Mouse (Mus musculus): ENCODE results near the gene Klra1. TPM values are rescaled to one million over a fixed set of nuclear protein-coding genes. Genes with fewer than 3 reads are reported as not detected.

The Klra1 gene
- not detected in 2 replicates for polyA plus RNA-seq (2015; fragmentation: Nextera tagmentation; extraction: Ambion mirVana)

DNA sequence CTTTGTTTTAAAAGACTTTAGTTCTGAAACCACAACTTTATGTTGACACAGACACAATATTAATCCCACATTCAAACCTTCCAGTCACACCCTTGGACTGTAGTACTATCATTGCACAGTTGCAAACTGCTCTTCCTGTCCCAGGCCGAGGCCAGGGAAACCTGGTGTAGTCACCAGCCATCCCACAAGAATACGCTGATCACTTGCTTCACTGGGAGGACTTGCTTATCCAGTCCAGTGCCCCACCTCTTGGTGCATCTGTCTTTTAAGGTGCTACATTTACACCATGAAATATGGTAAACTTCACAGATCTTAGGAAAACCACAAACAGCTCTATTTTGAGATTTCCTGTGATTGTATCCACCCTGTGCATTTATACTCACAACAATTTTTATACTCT, at the start of gene Klra1:
Gene Klra1 (minus strand): TSS at position 125 of the 400 bp plus-strand sequence.

DNA sequence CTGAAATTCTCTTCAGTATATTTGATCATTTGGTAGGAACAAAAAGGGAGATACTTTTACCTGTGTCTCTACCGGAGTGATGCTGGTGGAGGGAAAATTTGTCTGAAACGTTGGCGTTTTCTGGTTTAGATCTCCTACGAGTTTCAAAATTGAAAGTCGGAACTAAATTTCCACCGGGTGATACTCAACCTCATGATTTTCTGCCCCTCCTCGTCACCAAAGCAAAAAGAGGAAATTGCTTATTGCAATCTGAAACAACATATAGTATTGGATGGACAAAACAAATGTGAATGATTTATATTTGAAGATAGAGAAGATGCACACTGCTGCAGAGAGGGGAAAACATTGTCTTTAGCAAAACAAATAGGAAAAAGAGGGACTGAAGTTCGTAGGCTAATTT, 49.3 kb downstream of the Klra1 start, which contains the start of gene Klra3:
Gene Klra3 (minus strand): TSS at position 164 of the 400 bp plus-strand sequence.

Other genes with a start within 250 kb of the Klra1 start
- gene Klra9, start 193.8 kb downstream of the Klra1 start, polyA plus RNA-seq (2015; fragmentation: Nextera tagmentation; extraction: Ambion mirVana), result not detected in 2 replicates
- gene Klra7, start 153.6 kb downstream of the Klra1 start, polyA plus RNA-seq (2015; fragmentation: Nextera tagmentation; extraction: Ambion mirVana), result not detected in 2 replicates
- gene Klra10, start 104.9 kb downstream of the Klra1 start, polyA plus RNA-seq (2015; fragmentation: Nextera tagmentation; extraction: Ambion mirVana), result not detected in 2 replicates
- gene Klra3, start 49.3 kb downstream of the Klra1 start, polyA plus RNA-seq (2015; fragmentation: Nextera tagmentation; extraction: Ambion mirVana), result not detected in 2 replicates